Mouse (Mus musculus) cerebellum, adult 2 months (tissue): ENCODE results near the gene Ext2. TPM values are rescaled to one million over a fixed set of nuclear protein-coding genes. Genes with fewer than 3 reads are reported as not detected.

Experiments used
- DNase-seq, 2 experiments: peaks; one replicate each; pipeline ENCODE4 v3.0.0; 2021
- H3K27ac ChIP-seq: fragments of 200-500 bp; 2 replicates; pipeline ENCODE4 v1.5.1; 2012; ENCODE audit warnings: low read length, control low read depth, inconsistent platforms; ENCODE audit not compliant: insufficient read depth
- H3K27me3 ChIP-seq: fragments of 200-500 bp; 2 replicates; pipeline ENCODE4 v1.6.1; 2012; ENCODE audit warnings: inconsistent platforms, mild to moderate bottlenecking, low read length, moderate library complexity; ENCODE audit not compliant: control insufficient read depth, insufficient read depth
- H3K4me1 ChIP-seq: fragments of 200-500 bp; 2 replicates; pipeline ENCODE4 v1.6.1; 2011; ENCODE audit warnings: low read length; ENCODE audit not compliant: control insufficient read depth, insufficient read depth
- H3K4me3 ChIP-seq: fragments of 200-500 bp; replicated peaks from 2 replicates; pipeline ENCODE3; 2011; ENCODE audit warnings: mild to moderate bottlenecking, low read depth, low read length, control low read depth; ENCODE audit not compliant: insufficient read depth
- CTCF ChIP-seq: fragments of 200-500 bp; IDR thresholded peaks from 2 replicates; pipeline ENCODE4 v1.5.1; 2011; ENCODE audit warnings: low read depth, mild to moderate bottlenecking, control low read depth, low read length, moderate library complexity, borderline replicate concordance; ENCODE audit not compliant: insufficient read depth
- POLR2A ChIP-seq: fragments of 200-500 bp; IDR thresholded peaks from 2 replicates; pipeline ENCODE4 v1.6.1; 2011; ENCODE audit warnings: low read length, control low read depth, borderline replicate concordance; ENCODE audit not compliant: insufficient read depth
- WGBS: fragments of 180-500 bp; shearing (Covaris S2); methylation state at CpG from one replicate; pipeline ENCODE4 v1.1.7; 2018; 5-methylcytosine and 5-hydroxymethylcytosine counted together
- polyA plus RNA-seq: library from polyadenylated mRNA; depleted of rRNA; stranded (reverse); fragments of >200 nt; gene quantifications from 2 replicates; pipeline ENCODE4 v1.2.3, GENCODE M21; 2012

The Ext2 gene
- polyA plus RNA-seq, 1 experiment: 40.1 TPM

GRCm38 (mm10) chr2:93713267-93713666 lies 109.1 kb downstream of the Ext2 start:
- Histone ChIP-seq H3K4me3 (no peak overlapping the region), H3K27me3 (no peaks in the 10 kb centered on the region), H3K27ac (no peak overlapping the region), H3K4me1 (no peaks in the 10 kb centered on the region)
- no peak for DNase-seq
- TF ChIP-seq CTCF: no peak
- TF ChIP-seq POLR2A: no peak

- no peak overlapping the region for H3K4me3 ChIP-seq
- TF ChIP-seq CTCF: no peak
- TF ChIP-seq POLR2A: no peak
- no peak overlapping the region for H3K27ac ChIP-seq
- no peaks in the 10 kb centered on the region for H3K27me3 ChIP-seq
- 90% methylated on average over 3 of the region's 3 CpGs for WGBS
- no peak for DNase-seq
- H3K4me1 ChIP-seq: no peaks in the 10 kb centered on the region
Measured at GRCm38 (mm10) chr2:93711460-93711859, 110.9 kb downstream of the Ext2 start.

DNA sequence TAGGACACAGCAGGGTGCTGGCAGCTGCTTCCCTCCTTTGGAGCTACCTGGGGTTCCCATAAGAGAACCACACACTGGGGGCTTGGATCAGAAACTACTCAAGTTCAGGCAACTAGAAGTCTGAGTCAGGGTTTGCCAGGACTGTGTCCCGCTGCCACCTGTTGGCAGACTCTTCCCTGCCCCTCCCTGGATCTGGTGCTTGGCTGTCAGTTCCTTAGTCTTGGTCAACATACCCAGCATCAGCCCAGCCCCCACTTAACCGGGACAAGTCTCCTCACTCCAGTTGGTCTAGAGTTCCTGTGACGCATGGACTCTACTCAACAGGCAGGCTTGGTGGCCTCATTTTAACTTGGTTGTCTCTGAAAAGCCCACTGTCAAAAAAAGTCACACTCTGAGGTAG lies 112.7 kb downstream of the Ext2 start:
- WGBS: 34% methylated on average over 3 of the region's 3 CpGs
- DNase-seq: no peak
- H3K4me1 ChIP-seq: no peaks in the 10 kb centered on the region
- no peaks in the 10 kb centered on the region for H3K27me3 ChIP-seq
- no peak overlapping the region for H3K4me3 ChIP-seq
- TF ChIP-seq POLR2A (no peak), CTCF (no peak)
- no peak overlapping the region for H3K27ac ChIP-seq

- H3K4me1 ChIP-seq: no peaks in the 10 kb centered on the region
- TF ChIP-seq CTCF (no peak), POLR2A (no peak)
- H3K27ac ChIP-seq: no peak overlapping the region
- no peak for DNase-seq
- 83% methylated on average over 6 of the region's 6 CpGs for WGBS
- no peaks in the 10 kb centered on the region for H3K27me3 ChIP-seq
- no peak overlapping the region for H3K4me3 ChIP-seq
Measured at GRCm38 (mm10) chr2:93709241-93709640, 113.1 kb downstream of the Ext2 start.

DNA sequence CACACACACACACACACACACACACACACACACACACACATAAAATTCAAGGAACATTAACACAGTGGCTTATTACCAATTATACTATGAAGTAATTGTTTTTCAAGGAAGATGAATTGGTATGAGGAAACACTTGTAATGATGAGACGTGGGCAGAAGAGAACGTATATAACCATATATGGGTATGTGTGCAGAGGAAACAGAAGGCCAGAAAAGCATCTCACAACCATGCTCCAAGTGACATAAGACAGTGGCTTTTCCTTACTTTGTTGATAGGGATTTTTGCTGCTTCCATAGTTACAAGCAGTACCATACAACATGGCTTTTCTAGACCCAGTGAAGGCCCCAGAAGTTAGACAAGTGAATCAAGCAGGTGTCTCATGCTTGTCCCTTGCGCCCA lies 115.5 kb downstream of the Ext2 start:
- no peak overlapping the region for H3K4me3 ChIP-seq
- 94% methylated on average over 3 of the region's 3 CpGs for WGBS
- H3K27me3 ChIP-seq: no peaks in the 10 kb centered on the region
- no peak overlapping the region for H3K27ac ChIP-seq
- H3K4me1 ChIP-seq: no peaks in the 10 kb centered on the region; the same call in 1 of the 2 replicates
- TF ChIP-seq CTCF (no peak), POLR2A (no peak)
- DNase-seq: no peak

DNA sequence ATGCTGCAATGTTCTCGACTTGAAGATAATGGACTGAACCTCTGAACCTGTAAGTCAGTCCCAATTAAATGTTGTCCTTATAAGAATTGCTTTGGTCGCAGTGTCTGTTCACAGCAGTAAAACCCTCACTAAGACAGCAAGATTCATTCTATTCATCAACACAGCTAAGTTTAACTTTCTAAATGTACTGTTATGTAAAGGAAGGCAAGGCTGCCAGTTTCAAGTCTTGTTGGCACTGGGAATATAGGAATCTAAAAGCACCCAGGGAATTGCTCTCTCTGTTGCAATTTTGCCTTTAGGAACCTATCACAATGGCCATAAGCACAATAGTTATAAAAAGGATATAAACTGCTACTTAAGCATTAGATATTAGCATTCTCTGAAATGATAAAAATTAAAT lies 116.0 kb downstream of the Ext2 start:
- Histone ChIP-seq H3K4me1 (no peaks in the 10 kb centered on the region; the same call in 1 of the 2 replicates), H3K4me3 (no peak overlapping the region), H3K27me3 (no peaks in the 10 kb centered on the region), H3K27ac (no peak overlapping the region)
- WGBS: 87% methylated on average over 2 of the region's 2 CpGs
- no peak for TF ChIP-seq CTCF
- TF ChIP-seq POLR2A: no peak
- no peak for DNase-seq

DNA sequence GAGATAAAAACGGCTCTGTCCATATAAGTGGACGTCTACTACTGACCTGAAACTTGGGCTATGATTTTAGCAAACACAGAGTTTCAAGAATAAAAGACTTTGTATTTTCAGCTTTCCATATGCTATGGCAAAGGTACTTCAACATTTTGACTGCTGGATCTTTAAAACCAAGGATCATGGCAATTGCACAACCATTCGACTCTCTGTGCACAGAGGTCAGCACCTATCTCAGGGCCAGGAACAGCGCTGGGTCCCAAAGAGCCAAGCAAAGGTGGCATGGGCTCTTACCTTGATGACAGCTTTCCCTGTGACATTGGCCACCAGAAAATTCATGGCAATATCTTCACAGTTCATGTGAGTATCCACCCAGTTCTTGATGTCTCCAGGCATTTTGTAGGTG lies 118.2 kb downstream of the Ext2 start:
- 91% methylated on average over 4 of the region's 4 CpGs for WGBS
- no peak for TF ChIP-seq POLR2A
- TF ChIP-seq CTCF: no peak
- DNase-seq: no peak
- Histone ChIP-seq H3K4me1 (no peaks in the 10 kb centered on the region; the same call in 1 of the 2 replicates), H3K27ac (no peak overlapping the region), H3K27me3 (no peaks in the 10 kb centered on the region), H3K4me3 (no peak overlapping the region)

GRCm38 (mm10) chr2:93702936-93703926 lies 119.1 kb downstream of the Ext2 start:
- no peaks in the 10 kb centered on the region for H3K27me3 ChIP-seq
- WGBS: 75% methylated on average over 19 of the region's 19 CpGs
- H3K27ac ChIP-seq: no peak overlapping the region
- H3K4me1 ChIP-seq: no peaks in the 10 kb centered on the region; the same call in 1 of the 2 replicates
- DNase-seq: no peak
- no peak overlapping the region for H3K4me3 ChIP-seq
- TF ChIP-seq CTCF (no peak), POLR2A (no peak)
